Mouse (Mus musculus) right cerebral cortex, postnatal 25 days (tissue): ENCODE results near the gene Sept10.
"Not testable (repeated sequence)": the region's sequence is repeated elsewhere in the genome, so short reads cannot be mapped to it uniquely, and the experiment has no call there.

Source experiments
- DNase-seq: peaks from one replicate; pipeline ENCODE4 v3.0.0; 2022

Gene Sept10

DNA sequence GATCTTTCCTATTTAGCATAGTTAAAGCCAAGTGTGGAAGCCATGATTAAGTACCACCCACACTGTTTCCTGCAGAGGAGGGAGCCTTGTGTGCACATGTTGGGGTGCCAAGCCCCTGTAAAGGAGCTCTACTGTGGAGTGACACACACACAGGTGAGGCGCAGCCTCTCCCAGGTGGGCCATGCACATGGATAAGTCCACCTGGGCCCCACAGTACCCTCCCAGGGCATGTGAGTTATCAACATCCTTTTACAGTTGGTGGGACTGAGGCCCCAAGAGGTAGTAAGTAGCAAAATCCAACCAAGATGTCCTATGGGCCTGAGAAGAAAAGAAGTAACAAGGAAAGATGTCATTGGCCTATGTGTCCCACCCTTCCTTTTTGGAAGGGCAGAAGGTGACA lies 102.6 kb downstream of the Sept10 start:
- no peak for DNase-seq

GRCm38 (mm10) chr10:59117555-59117954 lies 104.1 kb downstream of the Sept10 start:
- no peak for DNase-seq

GRCm38 (mm10) chr10:59116331-59116730 lies 105.3 kb downstream of the Sept10 start:
- no peak for DNase-seq

GRCm38 (mm10) chr10:59115691-59116090 lies 106.0 kb downstream of the Sept10 start:
- no peak for DNase-seq

GRCm38 (mm10) chr10:59114535-59115291 lies 106.9 kb downstream of the Sept10 start:
- peak; percentile 87 for DNase-seq

GRCm38 (mm10) chr10:59113386-59113785 lies 108.3 kb downstream of the Sept10 start:
- no peak for DNase-seq

GRCm38 (mm10) chr10:59112755-59113154 lies 108.9 kb downstream of the Sept10 start:
- DNase-seq: no peak

GRCm38 (mm10) chr10:59110386-59110785 lies 111.3 kb downstream of the Sept10 start:
- no peak for DNase-seq

DNA sequence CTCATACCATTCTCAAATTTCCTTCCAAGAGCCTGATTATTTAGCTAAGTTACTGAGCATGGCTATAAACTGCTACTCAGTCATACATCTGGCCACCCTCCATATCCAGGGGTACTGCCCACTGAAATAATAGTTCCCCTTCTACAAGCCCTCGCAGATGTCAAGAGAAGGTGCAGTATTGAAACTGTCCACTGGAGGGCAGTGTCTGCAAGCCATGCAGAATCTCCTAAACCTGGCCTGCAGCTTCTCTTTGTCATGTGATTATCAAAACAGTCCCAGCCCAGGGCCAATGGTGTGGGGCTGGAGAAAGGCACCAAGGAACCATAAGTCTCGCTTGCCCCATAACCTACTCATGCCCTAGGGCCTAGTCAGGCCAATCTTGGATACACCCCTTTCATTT lies 112.6 kb downstream of the Sept10 start:
- peak; percentile 56 for DNase-seq

DNA sequence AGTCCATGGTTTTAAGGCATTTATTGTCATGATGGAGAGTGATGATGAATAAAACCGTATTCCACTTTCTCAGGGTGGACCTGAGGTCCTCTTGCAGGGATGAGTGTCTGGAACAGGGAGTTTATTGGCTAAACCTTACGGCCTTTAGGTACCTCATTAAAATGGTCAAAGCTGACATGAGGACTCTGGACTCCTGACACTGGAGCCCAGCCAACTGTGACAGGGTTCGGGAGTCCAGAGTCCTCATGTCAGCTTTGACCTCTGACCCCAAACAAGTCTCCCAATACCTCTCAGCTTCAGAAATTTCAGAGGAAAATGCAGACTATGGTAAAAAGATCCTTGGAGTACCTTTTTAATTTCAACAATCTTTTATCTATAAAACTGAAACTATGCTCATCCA lies 115.0 kb downstream of the Sept10 start:
- DNase-seq: no peak

DNA sequence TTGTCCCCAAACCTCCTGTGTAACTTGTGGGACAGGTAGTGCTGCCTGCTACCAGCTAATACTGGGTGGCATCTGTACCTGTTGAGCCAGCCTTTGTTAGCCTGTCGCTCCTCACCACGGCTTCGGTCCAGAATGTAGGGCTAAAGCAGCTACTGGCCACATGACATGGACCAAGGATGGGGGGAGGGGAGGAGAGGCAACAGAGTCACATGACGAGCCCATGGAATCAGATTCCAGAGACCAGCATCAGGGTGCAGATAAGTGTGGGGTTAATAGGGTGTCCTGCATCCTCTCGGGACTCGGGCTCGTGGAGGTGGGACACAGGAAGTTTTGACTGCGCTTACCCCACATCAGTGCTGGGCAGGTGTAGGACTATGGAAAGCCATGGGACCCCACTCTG lies 115.8 kb downstream of the Sept10 start:
- DNase-seq: no peak

DNA sequence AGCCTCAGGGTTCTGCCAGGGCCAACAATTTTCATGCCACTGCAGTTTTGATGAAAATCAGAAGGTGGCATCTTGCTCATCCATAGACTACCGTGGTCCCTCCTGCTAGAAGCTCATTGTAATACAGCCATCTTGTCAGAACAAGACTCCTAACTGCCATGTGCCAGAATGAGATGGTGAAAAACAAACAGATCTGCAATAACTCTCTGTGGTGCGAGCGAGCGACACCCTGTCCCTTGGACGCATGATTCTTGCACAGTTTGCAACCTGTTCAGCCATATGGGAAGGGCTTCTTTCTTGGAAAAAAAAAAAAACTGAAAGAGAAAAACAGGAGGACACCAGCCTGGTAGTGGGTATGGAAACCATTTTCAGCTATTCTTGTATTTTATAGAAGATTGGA lies 117.0 kb downstream of the Sept10 start:
- DNase-seq: no peak

DNA sequence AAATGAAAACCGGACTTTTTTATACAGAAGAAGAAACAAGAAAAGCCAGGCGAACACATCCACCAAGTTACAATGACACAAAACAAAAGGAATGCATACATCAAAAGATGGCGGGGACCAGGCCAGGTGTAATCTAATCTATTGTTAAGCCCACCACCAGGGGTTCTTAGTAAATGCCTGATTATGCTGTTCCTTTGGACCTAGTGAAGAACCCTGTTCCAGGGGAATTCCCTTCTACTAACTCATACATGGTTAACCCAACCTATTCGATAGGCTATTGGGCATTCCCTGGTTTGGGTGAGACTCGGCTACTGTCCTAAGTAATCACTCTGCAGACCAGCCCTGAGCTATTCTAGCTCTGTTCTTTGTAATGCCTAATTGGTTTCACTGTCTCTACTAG lies 118.6 kb downstream of the Sept10 start:
- DNase-seq: not testable (repeated sequence)

- no peak for DNase-seq
These were observed 129.7 kb downstream of the Sept10 start for GRCm38 (mm10) chr10:59091988-59092387.
